Mouse (Mus musculus) embryo, embryonic 11.5 days (tissue): ENCODE measurements around the gene Spred2.

Experiments
- DNase-seq: peaks from one replicate; pipeline ENCODE4 v3.0.0-alpha.2; 2012; ENCODE audit warnings: low read depth, low spot score

Spred2 gene

GRCm38 (mm10) chr11:19923888-19924756 is at the start of gene Spred2:
Gene Spred2, plus strand, starts transcription at chr11:19924375.
- DNase-seq: peak; percentile 83

GRCm38 (mm10) chr11:19875551-19875950 is 48.6 kb upstream of the Spred2 start:
- no peak for DNase-seq

- DNase-seq: no peak
Measured at GRCm38 (mm10) chr11:19875964-19876363, 48.2 kb upstream of the Spred2 start.

GRCm38 (mm10) chr11:19877239-19877915 is 46.8 kb upstream of the Spred2 start:
- DNase-seq: no peak

GRCm38 (mm10) chr11:19881342-19881741 is 42.8 kb upstream of the Spred2 start:
- no peak for DNase-seq

GRCm38 (mm10) chr11:19890700-19891406 is 33.3 kb upstream of the Spred2 start:
- DNase-seq: no peak

GRCm38 (mm10) chr11:19893233-19893632 is 30.9 kb upstream of the Spred2 start:
- no peak for DNase-seq

- DNase-seq: no peak
Measured at GRCm38 (mm10) chr11:19899621-19900020, 24.6 kb upstream of the Spred2 start.

GRCm38 (mm10) chr11:19900712-19901111 is 23.5 kb upstream of the Spred2 start:
- no peak for DNase-seq

- DNase-seq: no peak
Measured at GRCm38 (mm10) chr11:19911216-19911615, 13.0 kb upstream of the Spred2 start.

GRCm38 (mm10) chr11:19912179-19912578 is 12.0 kb upstream of the Spred2 start:
- no peak for DNase-seq

GRCm38 (mm10) chr11:19912661-19913060 is 11.5 kb upstream of the Spred2 start:
- DNase-seq: no peak

- DNase-seq: no peak
Measured at GRCm38 (mm10) chr11:19913761-19914160, 10.4 kb upstream of the Spred2 start.

GRCm38 (mm10) chr11:19917381-19918245 is 6.6 kb upstream of the Spred2 start:
- no peak for DNase-seq

GRCm38 (mm10) chr11:19918246-19918540 is 6.0 kb upstream of the Spred2 start:
- no peak for DNase-seq

GRCm38 (mm10) chr11:19919460-19919784 is 4.8 kb upstream of the Spred2 start:
- DNase-seq: peak; percentile 24

- DNase-seq: peak; percentile 70
Measured at GRCm38 (mm10) chr11:19919785-19920671, 4.1 kb upstream of the Spred2 start.

- DNase-seq: no peak
Measured at GRCm38 (mm10) chr11:19921723-19922122, 2.5 kb upstream of the Spred2 start.

- DNase-seq: no peak
Measured at GRCm38 (mm10) chr11:19922208-19922607, 2.0 kb upstream of the Spred2 start.

GRCm38 (mm10) chr11:19924757-19925148 is 578 bp downstream of the Spred2 start:
- peak; percentile 32 for DNase-seq
